Mouse (Mus musculus): Measurements from ENCODE around the gene Med9.

Med9 gene

GRCm38 (mm10) chr11:59947752-59948400 lies at the start of gene Med9:
Gene Med9, plus strand, starts transcription at chr11:59948206.
- peak; percentile 94 for ATAC-seq (ENCODE audit: low TSS enrichment)

- ATAC-seq (ENCODE audit: low TSS enrichment), result peak; percentile 41; the same call in 1 of the 2 replicates
These were observed 48.0 kb upstream of the Med9 start for GRCm38 (mm10) chr11:59899711-59900685.

GRCm38 (mm10) chr11:59900995-59901394 lies 47.0 kb upstream of the Med9 start:
- no peak for ATAC-seq (ENCODE audit: low TSS enrichment)

GRCm38 (mm10) chr11:59902045-59902726 lies 45.8 kb upstream of the Med9 start:
- ATAC-seq (ENCODE audit: low TSS enrichment), result no peak

GRCm38 (mm10) chr11:59906521-59907123 lies 41.4 kb upstream of the Med9 start:
- no peak for ATAC-seq (ENCODE audit: low TSS enrichment)

GRCm38 (mm10) chr11:59908446-59908845 lies 39.6 kb upstream of the Med9 start:
- ATAC-seq (ENCODE audit: low TSS enrichment), result no peak

GRCm38 (mm10) chr11:59910586-59910985 lies 37.4 kb upstream of the Med9 start:
- ATAC-seq (ENCODE audit: low TSS enrichment), result no peak

- ATAC-seq (ENCODE audit: low TSS enrichment), result no peak
These were observed 36.5 kb upstream of the Med9 start for GRCm38 (mm10) chr11:59911523-59911922.

- no peak for ATAC-seq (ENCODE audit: low TSS enrichment)
These were observed 34.3 kb upstream of the Med9 start for GRCm38 (mm10) chr11:59913702-59914101.

GRCm38 (mm10) chr11:59918014-59918413 lies 30.0 kb upstream of the Med9 start:
- no peak for ATAC-seq (ENCODE audit: low TSS enrichment)

- no peak for ATAC-seq (ENCODE audit: low TSS enrichment)
These were observed 28.6 kb upstream of the Med9 start for GRCm38 (mm10) chr11:59919401-59919800.

GRCm38 (mm10) chr11:59920331-59920730 lies 27.7 kb upstream of the Med9 start:
- ATAC-seq (ENCODE audit: low TSS enrichment), result no peak

GRCm38 (mm10) chr11:59921265-59921664 lies 26.7 kb upstream of the Med9 start:
- no peak for ATAC-seq (ENCODE audit: low TSS enrichment)

- no peak for ATAC-seq (ENCODE audit: low TSS enrichment)
These were observed 18.0 kb upstream of the Med9 start for GRCm38 (mm10) chr11:59930031-59930430.

GRCm38 (mm10) chr11:59932560-59933337 lies 15.3 kb upstream of the Med9 start:
- no peak for ATAC-seq (ENCODE audit: low TSS enrichment)

- ATAC-seq (ENCODE audit: low TSS enrichment), result no peak
These were observed 14.1 kb upstream of the Med9 start for GRCm38 (mm10) chr11:59933943-59934342.

GRCm38 (mm10) chr11:59937023-59937422 lies 11.0 kb upstream of the Med9 start:
- ATAC-seq (ENCODE audit: low TSS enrichment), result no peak

GRCm38 (mm10) chr11:59937615-59938014 lies 10.4 kb upstream of the Med9 start:
- no peak for ATAC-seq (ENCODE audit: low TSS enrichment)

GRCm38 (mm10) chr11:59939821-59940220 lies 8.2 kb upstream of the Med9 start:
- no peak for ATAC-seq (ENCODE audit: low TSS enrichment)

- ATAC-seq (ENCODE audit: low TSS enrichment), result no peak
These were observed 7.4 kb upstream of the Med9 start for GRCm38 (mm10) chr11:59940645-59941044.

GRCm38 (mm10) chr11:59941391-59941790 lies 6.6 kb upstream of the Med9 start:
- no peak for ATAC-seq (ENCODE audit: low TSS enrichment)
